Mouse (Mus musculus) bone marrow, adult 2 months (tissue): Measurements from ENCODE around the gene Map2k7.

Experiments
- CTCF ChIP-seq: fragments of 200-500 bp; IDR thresholded peaks from 2 replicates; pipeline ENCODE4 v1.5.1; 2011; ENCODE audit warnings: low read length, control low read depth; ENCODE audit not compliant: control insufficient read depth, insufficient read depth
- POLR2A ChIP-seq: fragments of 200-500 bp; IDR thresholded peaks from 2 replicates; pipeline ENCODE4 v1.6.1; 2011; ENCODE audit warnings: low read depth, mild to moderate bottlenecking, control low read depth, low read length, borderline replicate concordance; ENCODE audit not compliant: control insufficient read depth

- TF ChIP-seq CTCF (no peak), POLR2A (no peak)
These were observed 18.9 kb upstream of the Map2k7 start for GRCm38 (mm10) chr8:4219617-4220016.
